Mouse (Mus musculus): ENCODE measurements around the gene Tprkb. TPM values are rescaled to one million over a fixed set of nuclear protein-coding genes. Genes with fewer than 3 reads are reported as not detected.
"Not testable (repeated sequence)": the region's sequence is repeated elsewhere in the genome, so short reads cannot be mapped to it uniquely, and the experiment has no call there.

The Tprkb gene
- polyA plus RNA-seq (2015; fragmentation: Nextera tagmentation; extraction: Ambion mirVana): 53.7 and 60.1 TPM in 2 replicates

DNA sequence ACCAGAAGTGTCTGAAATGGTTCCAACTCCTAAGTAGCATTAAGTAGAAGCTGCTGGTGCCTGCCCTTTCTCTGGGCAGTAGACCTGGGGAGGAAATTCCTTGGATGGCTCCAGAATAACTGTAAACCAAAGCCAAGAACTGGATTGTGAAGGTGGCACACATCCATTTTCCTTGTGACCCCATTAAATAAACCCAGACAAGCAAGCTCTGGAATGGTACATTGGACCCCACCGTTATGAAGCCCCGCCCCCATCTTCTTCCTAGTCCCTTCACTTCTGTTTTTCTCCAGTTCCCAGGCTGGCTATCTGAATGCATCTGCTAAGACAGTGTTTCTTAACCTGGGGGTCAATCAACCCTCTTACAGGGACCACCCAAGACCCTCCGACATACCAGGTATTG, at the start of gene Tprkb:
TSS of gene Tprkb (plus strand) at position 279 of the 400 bp plus-strand sequence.
- no peak within 1 kb of the TSS for H3K4me3 ChIP-seq (ENCODE audit: low read depth, low read length)
- no peak for ATAC-seq
- peaks cover 14% of the 10 kb centered on the region for H3K4me1 ChIP-seq (ENCODE audit: control insufficient read depth, insufficient read depth, low read length)
- no peaks in the 10 kb centered on the region for H3K9me3 ChIP-seq (replicated peaks; ENCODE audit: control insufficient read depth, low read length, poor library complexity, severe bottlenecking)
- 81% methylated on average over 3 of the region's 3 CpGs for WGBS
- H3K27ac ChIP-seq (ENCODE audit: low read length): no peak within 1 kb of the TSS
- H3K4me2 ChIP-seq (ENCODE audit: low read length): no peak within 1 kb of the TSS
- no peak within 1 kb of the TSS for H3K9ac ChIP-seq (ENCODE audit: low read depth, low read length)
- no peaks in the 10 kb centered on the region for H3K36me3 ChIP-seq (ENCODE audit: control insufficient read depth, insufficient read depth, low read length)
- no peaks in the 10 kb centered on the region for H3K27me3 ChIP-seq (ENCODE audit: control insufficient read depth, insufficient read depth, low read depth, low read length)

DNA sequence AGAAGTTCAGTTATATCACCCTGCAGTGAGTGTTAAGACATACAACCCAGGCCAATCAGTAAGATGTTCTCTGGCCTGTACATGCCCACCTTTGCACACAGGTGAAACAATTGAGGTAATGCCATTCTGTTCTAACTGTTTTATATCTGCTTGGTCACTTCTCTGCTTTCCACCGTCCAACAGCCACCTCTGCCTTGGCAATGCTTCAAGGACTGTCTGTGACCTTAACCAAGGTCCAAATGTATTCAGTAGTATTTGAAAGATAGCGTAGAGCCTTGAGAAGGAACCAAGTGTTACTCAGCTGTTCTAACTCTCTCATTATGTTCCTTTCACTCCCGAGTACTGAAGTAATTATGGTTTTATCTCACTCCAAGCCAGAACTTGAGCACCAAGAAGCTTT, 49.1 kb upstream of the Tprkb start:
- no peaks in the 10 kb centered on the region for H3K9me3 ChIP-seq (replicated peaks; ENCODE audit: control insufficient read depth, low read length, poor library complexity, severe bottlenecking)
- no peaks in the 10 kb centered on the region for H3K27me3 ChIP-seq (ENCODE audit: control insufficient read depth, insufficient read depth, low read depth, low read length)
- no peak overlapping the region for H3K4me3 ChIP-seq (ENCODE audit: low read depth, low read length)
- no peak overlapping the region for H3K27ac ChIP-seq (ENCODE audit: low read length)
- H3K4me2 ChIP-seq (ENCODE audit: low read length): no peak overlapping the region
- WGBS: 81% methylated on average over 3 of the region's 3 CpGs
- H3K4me1 ChIP-seq (ENCODE audit: control insufficient read depth, insufficient read depth, low read length): no peaks in the 10 kb centered on the region
- H3K9ac ChIP-seq (ENCODE audit: low read depth, low read length): no peak overlapping the region
- H3K36me3 ChIP-seq (ENCODE audit: control insufficient read depth, insufficient read depth, low read length): no peaks in the 10 kb centered on the region
- ATAC-seq: no peak

DNA sequence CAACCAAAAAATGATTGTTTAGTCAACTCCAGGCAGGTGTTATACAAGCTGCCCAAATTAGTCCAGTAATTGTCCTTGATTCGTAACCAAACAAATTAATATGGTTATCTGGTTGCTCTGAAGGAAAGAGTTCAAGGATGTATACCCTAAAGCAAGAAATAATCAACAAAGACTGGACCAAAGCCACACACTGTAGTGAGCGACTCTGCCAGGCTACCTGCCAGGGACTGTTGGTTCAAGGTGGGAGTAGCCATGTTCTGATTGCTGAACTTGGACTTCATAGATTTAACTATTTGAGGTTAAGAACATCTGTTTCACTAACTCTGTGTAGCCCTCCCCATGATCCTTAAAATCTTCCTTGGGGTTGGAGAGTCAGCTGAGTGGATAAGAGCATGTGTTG, 48.5 kb upstream of the Tprkb start:
- Histone ChIP-seq H3K4me2 (ENCODE audit: low read length) (no peak overlapping the region), H3K4me3 (ENCODE audit: low read depth, low read length) (no peak overlapping the region), H3K9ac (ENCODE audit: low read depth, low read length) (no peak overlapping the region), H3K9me3 (replicated peaks; ENCODE audit: control insufficient read depth, low read length, poor library complexity, severe bottlenecking) (no peaks in the 10 kb centered on the region), H3K4me1 (ENCODE audit: control insufficient read depth, insufficient read depth, low read length) (no peaks in the 10 kb centered on the region), H3K27me3 (ENCODE audit: control insufficient read depth, insufficient read depth, low read depth, low read length) (no peaks in the 10 kb centered on the region), H3K27ac (ENCODE audit: low read length) (no peak overlapping the region), H3K36me3 (ENCODE audit: control insufficient read depth, insufficient read depth, low read length) (no peaks in the 10 kb centered on the region)
- WGBS: 93% methylated on average over 2 of the region's 2 CpGs
- no peak for ATAC-seq

DNA sequence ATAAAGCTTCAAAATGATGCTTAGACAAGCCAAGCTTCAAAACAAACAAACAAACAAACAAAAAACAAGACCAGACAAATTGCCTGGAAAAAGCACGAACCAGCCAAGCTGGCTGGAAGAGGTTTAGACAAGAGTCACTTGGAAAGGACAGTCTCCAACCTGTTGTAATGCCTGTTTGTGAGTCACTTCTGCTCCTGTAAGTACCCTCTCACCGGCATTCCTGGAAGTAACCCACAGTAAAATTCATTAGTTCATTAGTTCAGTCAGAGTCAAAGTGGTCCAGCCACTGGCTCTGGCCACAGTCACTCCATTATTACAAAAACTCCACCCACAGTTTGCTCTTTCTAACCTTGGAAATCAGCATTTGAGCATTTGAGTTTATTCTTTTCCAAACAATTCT, 47.8 kb upstream of the Tprkb start:
- H3K4me2 ChIP-seq (ENCODE audit: low read length): no peak overlapping the region
- no peaks in the 10 kb centered on the region for H3K36me3 ChIP-seq (ENCODE audit: control insufficient read depth, insufficient read depth, low read length)
- H3K27ac ChIP-seq (ENCODE audit: low read length): no peak overlapping the region
- no peak overlapping the region for H3K9ac ChIP-seq (ENCODE audit: low read depth, low read length)
- no peak overlapping the region for H3K4me3 ChIP-seq (ENCODE audit: low read depth, low read length)
- ATAC-seq: no peak
- WGBS: 90% methylated on average over 2 of the region's 2 CpGs
- no peaks in the 10 kb centered on the region for H3K27me3 ChIP-seq (ENCODE audit: control insufficient read depth, insufficient read depth, low read depth, low read length)
- no peaks in the 10 kb centered on the region for H3K4me1 ChIP-seq (ENCODE audit: control insufficient read depth, insufficient read depth, low read length)
- no peaks in the 10 kb centered on the region for H3K9me3 ChIP-seq (replicated peaks; ENCODE audit: control insufficient read depth, low read length, poor library complexity, severe bottlenecking)

DNA sequence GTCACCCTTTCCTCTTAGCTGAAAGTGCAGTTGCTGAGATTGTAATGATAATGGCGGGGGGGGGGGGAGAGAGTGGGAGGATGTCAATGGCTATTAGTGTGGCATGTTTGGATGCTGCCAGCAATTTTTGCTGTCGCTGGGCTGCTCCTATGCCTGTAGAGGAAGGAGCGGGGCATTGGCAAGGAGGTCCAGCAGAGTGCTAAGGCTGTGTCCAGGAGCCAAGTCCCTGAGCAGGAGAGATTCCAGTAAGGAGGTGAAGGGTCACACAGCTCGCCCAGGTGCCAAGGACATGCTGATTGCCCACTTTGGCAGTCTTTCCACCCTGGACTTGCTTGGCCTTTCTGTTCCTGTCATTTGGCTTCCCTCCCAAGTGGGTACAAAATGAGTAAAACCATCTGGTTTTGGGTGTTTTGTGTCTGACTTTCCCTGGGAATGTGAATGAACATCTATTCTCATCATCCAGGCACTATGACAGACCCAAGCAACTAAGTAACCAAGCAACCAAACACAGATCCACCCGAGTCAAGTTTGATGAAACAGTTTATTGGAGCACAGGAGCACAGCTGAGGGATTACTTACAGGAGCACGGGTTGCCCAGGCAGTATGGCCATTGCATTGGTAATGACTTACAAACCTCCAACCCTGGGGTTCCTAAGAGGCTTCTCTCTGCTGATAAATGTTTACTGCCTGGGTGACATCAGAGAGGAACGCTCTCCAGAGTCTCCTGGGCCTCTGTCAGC, 46.6 kb upstream of the Tprkb start:
- H3K4me1 ChIP-seq (ENCODE audit: control insufficient read depth, insufficient read depth, low read length); H3K9me3 ChIP-seq (replicated peaks; ENCODE audit: control insufficient read depth, low read length, poor library complexity, severe bottlenecking); H3K9ac ChIP-seq (ENCODE audit: low read depth, low read length); ATAC-seq; H3K4me3 ChIP-seq (ENCODE audit: low read depth, low read length); H3K27ac ChIP-seq (ENCODE audit: low read length); H3K36me3 ChIP-seq (ENCODE audit: control insufficient read depth, insufficient read depth, low read length); H3K27me3 ChIP-seq (ENCODE audit: control insufficient read depth, insufficient read depth, low read depth, low read length); H3K4me2 ChIP-seq (ENCODE audit: low read length): not testable (repeated sequence)
- 70% methylated on average over 5 of the region's 7 CpGs for WGBS

DNA sequence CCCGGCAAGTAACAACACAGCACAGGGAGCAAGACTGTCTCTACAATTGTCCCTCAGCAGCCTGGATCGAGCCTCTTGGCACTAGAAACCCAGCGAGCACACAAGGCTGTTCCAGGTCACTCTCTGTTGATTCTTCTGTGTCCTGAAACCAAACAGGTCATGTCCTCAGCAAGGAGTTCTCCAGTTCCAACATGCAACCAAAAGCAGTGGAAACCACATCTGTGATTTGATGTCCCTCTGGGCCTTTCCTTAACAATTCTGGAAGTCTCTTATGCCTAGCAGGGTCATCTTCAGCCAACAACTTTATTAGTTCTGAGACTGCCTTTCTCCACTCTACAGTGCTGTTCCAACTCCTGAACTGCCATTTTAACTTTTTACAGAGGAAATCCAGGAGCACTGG, 45.5 kb upstream of the Tprkb start:
- not testable (repeated sequence) for H3K9me3 ChIP-seq (replicated peaks; ENCODE audit: control insufficient read depth, low read length, poor library complexity, severe bottlenecking); H3K4me2 ChIP-seq (ENCODE audit: low read length); H3K27me3 ChIP-seq (ENCODE audit: control insufficient read depth, insufficient read depth, low read depth, low read length); H3K9ac ChIP-seq (ENCODE audit: low read depth, low read length); H3K27ac ChIP-seq (ENCODE audit: low read length); H3K36me3 ChIP-seq (ENCODE audit: control insufficient read depth, insufficient read depth, low read length); H3K4me1 ChIP-seq (ENCODE audit: control insufficient read depth, insufficient read depth, low read length); H3K4me3 ChIP-seq (ENCODE audit: low read depth, low read length); ATAC-seq
- WGBS: 89% methylated on average over 3 of the region's 3 CpGs

DNA sequence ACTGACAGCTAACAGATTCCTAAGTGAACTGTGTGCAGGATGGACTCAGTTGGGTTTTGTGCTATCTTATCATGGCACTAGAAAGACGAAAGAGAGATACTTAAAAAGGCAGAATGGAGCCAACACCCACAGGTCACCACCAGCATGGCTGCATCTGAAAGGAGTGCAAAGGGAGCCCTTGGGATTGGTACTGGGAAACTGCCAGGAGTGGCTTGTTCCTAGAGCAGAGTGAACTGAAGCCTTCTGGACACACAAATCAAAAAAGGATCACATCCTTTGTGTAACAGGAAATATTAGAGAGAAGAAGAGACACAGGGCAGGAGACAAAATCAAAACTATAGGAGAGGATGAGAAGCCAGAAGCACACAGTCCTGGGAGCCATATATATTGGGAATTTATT, 44.7 kb upstream of the Tprkb start:
- H3K4me1 ChIP-seq (ENCODE audit: control insufficient read depth, insufficient read depth, low read length); H3K4me3 ChIP-seq (ENCODE audit: low read depth, low read length); ATAC-seq; H3K9ac ChIP-seq (ENCODE audit: low read depth, low read length); H3K36me3 ChIP-seq (ENCODE audit: control insufficient read depth, insufficient read depth, low read length); H3K4me2 ChIP-seq (ENCODE audit: low read length); H3K27ac ChIP-seq (ENCODE audit: low read length); H3K9me3 ChIP-seq (replicated peaks; ENCODE audit: control insufficient read depth, low read length, poor library complexity, severe bottlenecking); H3K27me3 ChIP-seq (ENCODE audit: control insufficient read depth, insufficient read depth, low read depth, low read length): not testable (repeated sequence)
- WGBS: 62% methylated on average over 1 of the region's 1 CpGs

DNA sequence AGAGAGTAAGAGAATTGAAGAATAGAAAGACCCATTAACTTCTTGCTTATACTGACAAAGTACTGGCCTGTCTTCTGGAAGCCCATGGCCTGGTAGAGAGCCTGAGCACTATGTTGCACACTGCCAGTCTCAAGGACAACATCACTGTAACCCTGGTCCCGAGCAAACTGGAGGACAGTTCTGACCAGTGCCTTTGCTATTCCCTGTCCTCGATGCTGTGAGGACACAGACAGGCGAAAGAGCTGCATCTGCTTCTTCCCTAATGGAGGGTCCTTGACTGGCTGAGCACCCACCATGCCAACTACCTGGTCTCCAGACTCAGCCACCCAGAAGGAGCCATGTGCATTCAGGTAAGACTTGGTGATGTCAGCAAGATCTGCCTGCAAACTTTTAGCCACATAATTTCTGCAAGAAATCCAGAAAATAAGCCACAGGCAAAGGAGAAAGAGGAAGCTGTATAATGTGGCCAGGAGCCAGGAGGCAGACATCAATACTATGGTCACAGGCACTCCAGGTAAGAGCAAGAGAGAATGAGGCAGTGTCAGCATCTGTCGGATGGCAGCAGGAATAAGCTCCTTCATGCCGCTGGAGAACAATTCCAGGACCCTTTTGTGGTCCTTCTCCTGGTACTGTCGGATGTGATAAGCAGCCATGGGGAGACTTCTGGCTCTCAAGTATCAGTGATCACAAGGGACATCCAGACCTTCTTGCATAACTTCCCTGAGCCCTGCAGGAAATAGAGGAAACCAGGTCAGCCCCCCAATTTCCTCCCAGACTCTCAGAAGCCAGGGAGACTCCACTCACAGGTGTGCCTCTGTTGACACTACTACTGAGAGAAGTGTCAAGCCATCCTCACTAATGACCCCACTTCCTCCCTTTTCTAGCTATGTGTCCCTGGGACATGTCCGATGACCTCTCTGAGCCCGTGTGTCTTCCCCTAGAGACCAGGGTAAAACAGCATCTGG, 43.7 kb upstream of the Tprkb start:
- Histone ChIP-seq H3K36me3 (ENCODE audit: control insufficient read depth, insufficient read depth, low read length) (no peaks in the 10 kb centered on the region), H3K4me1 (ENCODE audit: control insufficient read depth, insufficient read depth, low read length) (no peaks in the 10 kb centered on the region), H3K27me3 (ENCODE audit: control insufficient read depth, insufficient read depth, low read depth, low read length) (no peaks in the 10 kb centered on the region), H3K4me3 (ENCODE audit: low read depth, low read length) (no peak overlapping the region), H3K9me3 (replicated peaks; ENCODE audit: control insufficient read depth, low read length, poor library complexity, severe bottlenecking) (no peaks in the 10 kb centered on the region), H3K4me2 (ENCODE audit: low read length) (no peak overlapping the region), H3K27ac (ENCODE audit: low read length) (no peak overlapping the region), H3K9ac (ENCODE audit: low read depth, low read length) (no peak overlapping the region)
- 87% methylated on average over 8 of the region's 8 CpGs for WGBS
- no peak for ATAC-seq

DNA sequence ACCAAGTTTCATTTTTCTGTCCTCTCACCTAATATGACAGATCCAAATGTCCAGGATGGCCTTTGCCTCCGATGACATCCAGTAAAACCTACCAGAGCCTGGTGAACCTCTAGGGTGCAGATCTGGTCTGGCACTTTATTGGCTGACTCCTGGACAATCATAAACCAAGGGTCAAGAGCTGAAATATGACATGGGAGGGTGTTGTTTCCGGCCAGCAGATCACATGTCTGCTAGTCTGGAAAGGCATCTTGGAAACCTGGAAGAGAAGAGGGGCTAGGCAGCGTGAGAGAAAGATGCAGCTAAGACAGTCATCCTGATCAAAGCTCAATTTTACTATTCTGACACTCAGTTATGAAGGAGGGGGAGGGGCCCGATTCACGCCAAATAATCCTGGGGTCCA, 42.7 kb upstream of the Tprkb start, which contains the start of gene Nat8f2:
TSS of gene Nat8f2 (minus strand) at position 153 of the 400 bp plus-strand sequence.
- not testable (repeated sequence) for H3K4me1 ChIP-seq (ENCODE audit: control insufficient read depth, insufficient read depth, low read length); H3K9me3 ChIP-seq (replicated peaks; ENCODE audit: control insufficient read depth, low read length, poor library complexity, severe bottlenecking); H3K27ac ChIP-seq (ENCODE audit: low read length); ATAC-seq; H3K27me3 ChIP-seq (ENCODE audit: control insufficient read depth, insufficient read depth, low read depth, low read length); H3K9ac ChIP-seq (ENCODE audit: low read depth, low read length); H3K4me3 ChIP-seq (ENCODE audit: low read depth, low read length); H3K4me2 ChIP-seq (ENCODE audit: low read length); H3K36me3 ChIP-seq (ENCODE audit: control insufficient read depth, insufficient read depth, low read length)
- 82% methylated on average over 5 of the region's 5 CpGs for WGBS
